Mouse (Mus musculus): ENCODE results near the gene Gm10778.
"Not testable (repeated sequence)": the region's sequence is repeated elsewhere in the genome, so short reads cannot be mapped to it uniquely, and the experiment has no call there.

The Gm10778 gene

GRCm38 (mm10) chr10:81628390-81628789, 20.5 kb upstream of the Gm10778 start, which contains the start of gene Ankrd24:
Ankrd24 (plus strand) TSS chr10:81628540.
- DNase-seq, result no peak

- DNase-seq, result peak; percentile 69 to 80
Measured at GRCm38 (mm10) chr10:81633253-81634099, 15.4 kb upstream of the Gm10778 start.

- no peak for DNase-seq
Measured at GRCm38 (mm10) chr10:81636338-81636737, 12.5 kb upstream of the Gm10778 start.

GRCm38 (mm10) chr10:81638101-81638500, 10.8 kb upstream of the Gm10778 start:
- DNase-seq, result no peak

GRCm38 (mm10) chr10:81640825-81641224, 8.0 kb upstream of the Gm10778 start:
- DNase-seq, result not testable (repeated sequence)

- no peak for DNase-seq
Measured at GRCm38 (mm10) chr10:81641566-81641965, 7.3 kb upstream of the Gm10778 start.

- DNase-seq, result peak; percentile 38 to 46
Measured at GRCm38 (mm10) chr10:81641978-81642647, 6.7 kb upstream of the Gm10778 start.

GRCm38 (mm10) chr10:81642648-81643448, 6.0 kb upstream of the Gm10778 start:
- no peak for DNase-seq

- DNase-seq, result peak; percentile 96 to 98
Measured at GRCm38 (mm10) chr10:81643449-81644055, 5.3 kb upstream of the Gm10778 start.

GRCm38 (mm10) chr10:81644162-81644561, 4.7 kb upstream of the Gm10778 start:
- DNase-seq, result no peak

- DNase-seq, result no peak
Measured at GRCm38 (mm10) chr10:81644716-81645115, 4.1 kb upstream of the Gm10778 start.

- DNase-seq, result no peak
Measured at GRCm38 (mm10) chr10:81645391-81645790, 3.5 kb upstream of the Gm10778 start.

GRCm38 (mm10) chr10:81646015-81646555, 2.8 kb upstream of the Gm10778 start:
- no peak for DNase-seq

- DNase-seq, result no peak
Measured at GRCm38 (mm10) chr10:81655178-81655577, 6.3 kb downstream of the Gm10778 start.

- DNase-seq, result no peak
Measured at GRCm38 (mm10) chr10:81656174-81656573, 7.3 kb downstream of the Gm10778 start.

- DNase-seq, result not testable (repeated sequence)
Measured at GRCm38 (mm10) chr10:81687114-81687513, 38.3 kb downstream of the Gm10778 start.

- DNase-seq, result not testable (repeated sequence)
Measured at GRCm38 (mm10) chr10:81704531-81705301, 55.9 kb downstream of the Gm10778 start, which contains the start of gene Zfp433. Zfp433 (plus strand) TSS chr10:81704825.

Measured in cerebellum, postnatal 36 days (tissue).